Mouse (Mus musculus) left cerebral cortex, postnatal 25 days (tissue): Measurements from ENCODE around the gene 2310011J03Rik. TPM values are rescaled to one million over a fixed set of nuclear protein-coding genes. Genes with fewer than 3 reads are reported as not detected.

Source experiments
- DNase-seq, 2 experiments: peaks; one replicate each; pipeline ENCODE4 v3.0.0; 2022; ENCODE audit warnings: low spot score in 2 of 2, mixed read lengths in 1 of 2
- intact Hi-C: fragments of 180-260 bp; cut with DNase I; formaldehyde crosslinking; loops from one replicate; pipeline ENCODE4 v1.15.1; 2025
- total RNA-seq, 2 experiments: library from RNA; stranded (reverse); gene quantifications; 2 replicates each; pipeline ENCODE4 v1.2.3; 2021

The 2310011J03Rik gene
- total RNA-seq, 2 experiments from 2014 or later = 27.3 to 29.8 TPM

- DNase-seq = no peak
- intact Hi-C loops = no loop called here
Observed at GRCm38 (mm10) chr10:80321670-80322581, 1.6 kb upstream of the 2310011J03Rik start.

GRCm38 (mm10) chr10:80321014-80321669 lies 805 bp upstream of the 2310011J03Rik start:
- no peak for DNase-seq
- intact Hi-C loops = no loop called here

- no peak for DNase-seq
- intact Hi-C loops = no loop called here
Observed at GRCm38 (mm10) chr10:80317011-80317410, 3.3 kb downstream of the 2310011J03Rik start.

- no peak for DNase-seq
- intact Hi-C loops = no loop called here
Observed at GRCm38 (mm10) chr10:80316359-80316781, 4.0 kb downstream of the 2310011J03Rik start.

DNA sequence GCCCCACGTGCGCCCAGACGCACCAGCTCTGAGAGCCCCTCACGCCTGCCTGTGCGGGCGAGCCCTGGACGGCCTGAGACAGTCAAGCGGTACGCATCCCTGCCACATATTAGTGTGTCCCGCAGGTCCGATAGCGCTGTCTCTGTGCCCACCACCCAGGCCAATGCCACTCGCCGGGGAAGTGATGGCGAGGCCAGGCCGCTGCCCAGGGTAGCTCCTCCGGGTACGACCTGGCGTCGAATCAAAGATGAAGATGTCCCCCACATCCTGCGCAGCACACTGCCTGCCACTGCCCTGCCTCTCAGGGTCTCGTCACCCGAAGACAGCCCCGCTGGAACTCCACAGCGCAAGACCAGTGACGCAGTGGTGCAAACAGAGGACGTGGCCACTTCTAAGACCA lies 5.0 kb downstream of the 2310011J03Rik start:
- no peak for DNase-seq
- intact Hi-C loops = no loop called here

- intact Hi-C loops = no loop called here
Observed at GRCm38 (mm10) chr10:80314494-80315001, 5.8 kb downstream of the 2310011J03Rik start.

DNA sequence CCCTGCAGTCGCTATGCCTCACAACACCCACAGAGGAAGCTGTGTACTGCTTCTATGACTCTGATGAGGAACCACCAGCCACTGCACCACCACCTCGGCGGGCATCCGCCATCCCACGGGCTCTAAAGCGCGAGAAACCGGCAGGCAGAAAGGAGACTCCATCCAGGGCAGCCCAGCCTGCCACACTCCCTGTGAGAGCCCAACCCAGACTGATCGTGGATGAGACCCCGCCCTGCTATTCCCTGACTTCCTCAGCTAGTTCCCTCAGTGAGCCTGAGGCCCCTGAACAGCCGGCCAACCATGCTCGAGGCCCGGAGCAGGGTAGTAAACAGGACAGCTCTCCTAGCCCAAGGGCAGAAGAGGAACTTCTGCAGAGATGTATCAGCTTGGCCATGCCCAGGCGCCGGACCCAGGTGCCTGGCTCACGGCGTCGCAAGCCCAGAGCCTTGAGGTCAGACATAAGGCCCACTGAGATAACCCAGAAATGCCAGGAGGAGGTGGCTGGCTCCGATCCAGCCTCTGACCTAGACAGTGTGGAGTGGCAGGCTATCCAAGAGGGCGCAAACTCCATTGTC lies 6.6 kb downstream of the 2310011J03Rik start:
- intact Hi-C loops = no loop called here
- no peak for DNase-seq

More at GRCm38 (mm10) chr10:80314494-80315001, 5.8 kb downstream of the 2310011J03Rik start:
- no peak for DNase-seq

- intact Hi-C loops = no loop called here
- no peak for DNase-seq
Observed at GRCm38 (mm10) chr10:80312586-80313504, 7.5 kb downstream of the 2310011J03Rik start.

DNA sequence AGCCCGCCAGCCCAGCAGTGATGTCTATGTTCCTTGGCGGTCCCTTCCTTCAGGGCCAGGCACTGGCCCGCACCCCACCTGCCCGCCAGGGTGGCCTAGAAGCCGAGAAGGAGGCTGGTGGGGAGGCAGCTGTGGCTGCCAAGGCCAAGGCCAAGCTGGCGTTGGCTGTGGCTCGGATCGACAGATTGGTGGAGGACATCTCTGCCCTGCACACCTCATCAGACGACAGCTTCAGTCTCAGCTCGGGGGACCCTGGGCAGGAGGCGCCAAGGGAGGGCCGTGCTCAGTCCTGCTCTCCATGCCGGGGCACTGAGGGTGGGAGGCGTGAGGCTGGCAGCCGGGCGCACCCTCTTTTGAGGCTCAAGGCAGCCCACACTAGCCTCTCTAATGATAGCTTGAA lies 8.8 kb downstream of the 2310011J03Rik start:
- no peak for DNase-seq
- intact Hi-C loops = no loop called here

DNA sequence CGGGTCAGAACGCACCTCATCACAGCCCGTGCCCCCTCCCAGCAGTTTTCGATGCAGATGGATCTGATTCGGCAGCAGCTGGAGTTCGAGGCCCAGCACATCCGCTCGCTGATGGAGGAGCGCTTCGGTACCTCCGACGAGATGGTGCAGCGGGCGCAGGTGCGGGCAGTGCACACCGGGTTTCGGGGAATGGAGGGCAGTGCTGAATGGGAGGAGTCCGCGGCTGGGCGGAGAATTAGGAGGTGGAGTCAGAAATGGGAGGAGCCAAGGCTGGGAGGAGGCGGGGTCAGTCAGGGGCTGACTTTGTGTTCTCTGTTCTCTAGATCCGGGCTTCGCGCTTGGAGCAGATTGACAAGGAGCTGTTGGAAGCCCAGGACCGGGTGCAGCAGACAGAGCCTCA lies 15.5 kb downstream of the 2310011J03Rik start:
- intact Hi-C loops = no loop called here
- no peak for DNase-seq

DNA sequence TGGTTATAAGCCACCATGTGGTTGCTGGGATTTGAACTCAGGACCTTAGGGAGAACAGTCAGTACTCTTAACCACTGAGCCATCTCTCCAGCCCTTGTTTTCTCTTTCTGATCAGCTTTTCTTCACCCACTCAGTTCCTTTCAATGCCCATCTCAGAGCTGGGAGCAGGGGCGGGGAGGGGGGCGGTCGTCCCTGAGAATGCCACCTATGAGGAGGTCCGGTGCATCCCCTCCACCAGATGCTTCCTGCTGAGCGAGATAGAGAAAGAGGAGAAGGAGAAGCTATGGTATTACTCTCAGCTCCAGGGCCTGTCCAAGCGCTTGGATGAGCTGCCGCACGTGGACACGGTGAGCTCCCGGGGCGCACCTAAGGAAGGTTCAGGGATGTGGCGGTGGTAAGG lies 15.9 kb downstream of the 2310011J03Rik start:
- intact Hi-C loops = no loop called here
- DNase-seq = no peak

GRCm38 (mm10) chr10:80302471-80302881 lies 17.9 kb downstream of the 2310011J03Rik start:
- DNase-seq = peak in 1 of 2 experiments; percentile 72
- intact Hi-C loops = no loop called here

DNA sequence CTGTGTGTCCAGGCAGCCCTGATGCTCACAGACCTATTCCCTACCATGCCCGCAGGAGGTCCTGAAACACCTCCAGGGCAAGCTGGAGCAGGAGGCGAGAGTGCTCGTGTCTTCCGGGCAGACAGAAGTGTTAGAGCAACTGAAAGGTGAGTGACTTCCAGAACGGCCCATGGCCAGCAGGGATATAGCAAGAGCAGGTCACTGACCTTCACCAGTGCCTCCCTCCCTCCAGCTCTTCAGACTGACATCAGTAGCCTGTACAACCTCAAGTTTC lies 18.3 kb downstream of the 2310011J03Rik start:
- DNase-seq = no peak
- intact Hi-C loops = no loop called here

DNA sequence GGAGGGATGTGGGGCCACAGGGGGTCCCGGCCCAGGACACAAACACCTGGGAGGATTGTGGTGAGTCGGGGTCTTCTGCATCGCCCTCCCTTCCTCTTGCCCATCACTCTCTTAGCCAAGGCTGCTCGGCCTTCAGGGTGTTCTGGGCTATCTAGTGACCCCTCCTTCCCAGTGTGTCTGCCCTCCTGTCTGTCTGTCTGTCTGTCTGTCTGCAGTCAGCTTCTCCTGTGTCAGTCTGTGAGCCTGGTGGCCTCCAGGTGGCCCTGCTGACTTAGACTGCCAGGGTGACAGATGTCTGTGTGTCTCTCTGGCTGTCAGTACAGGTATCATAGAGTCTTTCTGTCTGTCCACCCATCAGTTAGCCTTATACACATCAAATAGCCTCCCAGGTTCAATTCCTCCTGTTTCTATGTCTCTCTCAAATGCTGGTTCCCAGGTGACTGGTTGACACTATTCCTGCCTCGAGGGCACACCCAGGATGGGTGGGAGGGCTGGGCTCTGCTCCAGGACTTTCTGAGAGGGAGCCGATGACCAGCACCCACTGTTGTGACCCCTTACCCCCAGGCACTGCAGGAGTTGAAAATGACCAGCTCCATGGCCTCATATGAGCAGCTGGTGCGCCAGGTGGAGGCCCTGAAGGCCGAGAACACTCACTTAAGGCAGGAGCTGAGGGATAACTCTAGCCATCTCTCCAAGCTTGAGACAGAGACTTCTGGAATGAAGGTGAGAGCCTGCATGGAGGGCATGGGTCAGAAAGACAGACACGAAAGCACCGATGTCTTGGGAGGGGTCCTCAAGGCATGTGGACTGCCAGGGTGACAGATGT lies 18.9 kb downstream of the 2310011J03Rik start:
- DNase-seq = no peak
- intact Hi-C loops = no loop called here

DNA sequence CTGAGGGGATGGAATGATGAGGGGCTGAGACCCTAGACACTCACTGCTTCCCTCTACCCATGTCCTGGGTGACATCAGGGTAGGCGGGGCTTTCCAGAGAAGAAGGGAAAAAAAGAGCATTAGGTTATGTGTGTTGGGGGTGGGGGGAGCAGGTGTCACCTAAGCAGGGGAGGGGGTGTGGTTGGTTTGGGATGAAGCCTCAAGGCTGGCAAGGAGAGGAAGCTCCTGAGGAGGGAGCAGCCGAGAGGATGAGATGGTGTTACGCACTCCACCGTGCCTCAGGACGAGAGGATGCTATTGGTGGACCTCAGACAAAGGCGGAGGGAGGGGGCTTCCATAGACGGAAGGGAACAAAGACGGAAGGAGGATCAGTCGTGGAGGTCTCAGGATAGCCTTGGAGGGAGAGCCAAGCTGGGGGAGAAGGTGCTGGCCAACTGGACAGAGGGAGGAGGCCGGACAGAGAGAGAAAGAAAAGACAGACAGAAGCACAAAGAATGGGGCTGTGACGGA lies 19.6 kb downstream of the 2310011J03Rik start:
- intact Hi-C loops = no loop called here
- DNase-seq = peak in 1 of 2 experiments; percentile 47

GRCm38 (mm10) chr10:80299824-80300223 lies 20.5 kb downstream of the 2310011J03Rik start:
- intact Hi-C loops = no loop called here
- DNase-seq = no peak

- DNase-seq = no peak
- intact Hi-C loops = no loop called here
Observed at GRCm38 (mm10) chr10:80299301-80299700, 21.0 kb downstream of the 2310011J03Rik start.

- intact Hi-C loops = no loop called here
- DNase-seq = peak; percentile 92 to 96
Observed at GRCm38 (mm10) chr10:80298571-80299281, 21.6 kb downstream of the 2310011J03Rik start.
